Mouse (Mus musculus) stomach, postnatal 0 days (tissue): Measurements from ENCODE around the gene Pabpc4. TPM values are rescaled to one million over a fixed set of nuclear protein-coding genes. Genes with fewer than 3 reads are reported as not detected.
"Not testable (repeated sequence)": the region's sequence is repeated elsewhere in the genome, so short reads cannot be mapped to it uniquely, and the experiment has no call there.

ENCODE experiments used
- ATAC-seq: fragments of 200-750 bp; cut with Nextera tagmentation; 2 replicates; pipeline ENCODE4 v1.8.0; 2017; ENCODE audit not compliant: low FRiP score, low TSS enrichment
- DNase-seq: peaks from one replicate; pipeline ENCODE4 v3.0.0-alpha.2; 2016; ENCODE audit warnings: low spot score
- H3K27ac ChIP-seq: fragments of 300-500 bp; sonication (generic); replicated peaks from 2 replicates; pipeline ENCODE4 v1.5.1; 2014; ENCODE audit warnings: mild to moderate bottlenecking, control low read depth
- H3K27me3 ChIP-seq: fragments of 300-500 bp; sonication (generic); 2 replicates; pipeline ENCODE4 v1.6.1; 2014; ENCODE audit warnings: low read length; ENCODE audit not compliant: control insufficient read depth, insufficient read depth
- H3K36me3 ChIP-seq: fragments of 300-500 bp; sonication (generic); 2 replicates; pipeline ENCODE4 v1.6.1; 2014; ENCODE audit warnings: low read length, mixed read lengths; ENCODE audit not compliant: control insufficient read depth, insufficient read depth
- H3K4me1 ChIP-seq: fragments of 300-500 bp; sonication (generic); replicated peaks from 2 replicates; pipeline ENCODE4 v1.6.1; 2014; ENCODE audit warnings: antibody characterized with exemption; ENCODE audit not compliant: control insufficient read depth, insufficient read depth
- H3K4me2 ChIP-seq: fragments of 300-500 bp; sonication (generic); replicated peaks from 2 replicates; pipeline ENCODE4 v1.6.1; 2014; ENCODE audit warnings: low read depth, mild to moderate bottlenecking, control low read depth, moderate library complexity
- H3K4me3 ChIP-seq: fragments of 300-500 bp; sonication (generic); 2 replicates; pipeline ENCODE4 v1.5.1; 2014; ENCODE audit warnings: low read depth, low read length, control low read depth
- H3K9ac ChIP-seq: fragments of 300-500 bp; sonication (generic); 2 replicates; pipeline ENCODE4 v1.6.1; 2014; ENCODE audit warnings: mild to moderate bottlenecking, low read length, control low read depth, mixed read lengths
- H3K9me3 ChIP-seq: fragments of 300-500 bp; sonication (generic); 2 replicates; pipeline ENCODE4 v1.6.1; 2016; ENCODE audit warnings: low read length; ENCODE audit not compliant: control insufficient read depth
- CTCF ChIP-seq: IDR thresholded peaks from 2 replicates; pipeline ENCODE4 v1.5.1; 2016; ENCODE audit warnings: antibody characterized with exemption, low read depth, mild to moderate bottlenecking, moderate library complexity
- EP300 ChIP-seq: optimal IDR thresholded peaks from 2 replicates; pipeline ENCODE3; 2016; ENCODE audit warnings: antibody characterized with exemption
- WGBS: fragments of 180-500 bp; shearing (Covaris S2); extraction: QIAGEN DNeasy Blood & Tissue Kit; methylation state at CpG from one replicate; pipeline ENCODE4 v1.1.7; 2014; 5-methylcytosine and 5-hydroxymethylcytosine counted together
- polyA plus RNA-seq: library from polyadenylated mRNA; unstranded; fragments of >200 nt; fragmentation: Nextera tagmentation; extraction: Ambion mirVana; gene quantifications from 2 replicates; pipeline ENCODE4 v1.2.1, GENCODE M21; 2015

Pabpc4 gene
- polyA plus RNA-seq, 1 experiment from 2014 or later: 15.7 TPM

- no peak for ATAC-seq
- Histone ChIP-seq H3K4me1 (no peaks in the 10 kb centered on the region), H3K9me3 (no peaks in the 10 kb centered on the region), H3K4me2 (no peak overlapping the region), H3K36me3 (no peaks in the 10 kb centered on the region), H3K27ac (no peak overlapping the region), H3K4me3 (no peak overlapping the region), H3K9ac (no peak overlapping the region), H3K27me3 (no peaks in the 10 kb centered on the region)
- no peak for TF ChIP-seq CTCF
- TF ChIP-seq EP300: no peak
- WGBS: 77% methylated on average over 6 of the region's 6 CpGs
- no peak for DNase-seq
These were observed 66.8 kb downstream of the Pabpc4 start for GRCm38 (mm10) chr4:123328946-123329345.

- 51% methylated on average over 5 of the region's 5 CpGs for WGBS
- Histone ChIP-seq H3K4me2 (no peak overlapping the region), H3K4me3 (no peak overlapping the region), H3K4me1 (no peaks in the 10 kb centered on the region), H3K36me3 (no peaks in the 10 kb centered on the region), H3K27ac (no peak overlapping the region), H3K9ac (no peak overlapping the region), H3K27me3 (no peaks in the 10 kb centered on the region), H3K9me3 (no peaks in the 10 kb centered on the region)
- DNase-seq (no peak), ATAC-seq (no peak)
- TF ChIP-seq EP300 (no peak), CTCF (no peak)
These were observed 69.2 kb downstream of the Pabpc4 start for GRCm38 (mm10) chr4:123331326-123331725.

GRCm38 (mm10) chr4:123331961-123332360 lies 69.8 kb downstream of the Pabpc4 start:
- DNase-seq, ATAC-seq, H3K9ac ChIP-seq, H3K27me3 ChIP-seq, H3K9me3 ChIP-seq, H3K27ac ChIP-seq, H3K4me2 ChIP-seq, H3K36me3 ChIP-seq, H3K4me3 ChIP-seq, H3K4me1 ChIP-seq: not testable (repeated sequence)
- WGBS: 75% methylated on average over 1 of the region's 1 CpGs

GRCm38 (mm10) chr4:123333151-123333550 lies 71.0 kb downstream of the Pabpc4 start:
- H3K4me1 ChIP-seq: no peaks in the 10 kb centered on the region
- 96% methylated on average over 4 of the region's 4 CpGs for WGBS

GRCm38 (mm10) chr4:123334177-123334576 lies 72.0 kb downstream of the Pabpc4 start:
- TF ChIP-seq CTCF (no peak), EP300 (no peak)
- Histone ChIP-seq H3K9me3 (no peaks in the 10 kb centered on the region), H3K36me3 (no peaks in the 10 kb centered on the region), H3K4me2 (no peak overlapping the region), H3K27ac (no peak overlapping the region), H3K4me1 (no peaks in the 10 kb centered on the region), H3K4me3 (no peak overlapping the region), H3K9ac (no peak overlapping the region), H3K27me3 (no peaks in the 10 kb centered on the region)
- 57% methylated on average over 3 of the region's 3 CpGs for WGBS
- DNase-seq (no peak), ATAC-seq (no peak)

More at GRCm38 (mm10) chr4:123333151-123333550, 71.0 kb downstream of the Pabpc4 start:
- Histone ChIP-seq H3K27ac (no peak overlapping the region), H3K27me3 (no peaks in the 10 kb centered on the region), H3K9ac (no peak overlapping the region), H3K36me3 (no peaks in the 10 kb centered on the region), H3K4me3 (no peak overlapping the region), H3K4me2 (no peak overlapping the region), H3K9me3 (no peaks in the 10 kb centered on the region)
- ATAC-seq: no peak
- no peak for DNase-seq
- TF ChIP-seq EP300 (no peak), CTCF (0 out of 2 replicates have a peak, but pooled peaks have one; percentile 14)

GRCm38 (mm10) chr4:123335244-123335643 lies 73.1 kb downstream of the Pabpc4 start:
- not testable (repeated sequence) for H3K4me2 ChIP-seq, H3K4me3 ChIP-seq, H3K4me1 ChIP-seq, DNase-seq, ATAC-seq, H3K9me3 ChIP-seq, H3K27ac ChIP-seq, H3K27me3 ChIP-seq, H3K36me3 ChIP-seq, H3K9ac ChIP-seq
- WGBS: 75% methylated on average over 10 of the region's 10 CpGs
